Mouse (Mus musculus): Measurements from ENCODE around the gene Igf2bp3. TPM values are rescaled to one million over a fixed set of nuclear protein-coding genes. Genes with fewer than 3 reads are reported as not detected.
A peak's percentile ranks its signal among the peaks of the same experiment; 100 is the strongest.
"Not testable (repeated sequence)": the region's sequence is repeated elsewhere in the genome, so short reads cannot be mapped to it uniquely, and the experiment has no call there.

Gene Igf2bp3
- under 1 TPM; 0.56 to 0.69 TPM for total RNA-seq (2021)
- long read RNA-seq, experiment 1, partial matches to known transcripts = 0 of 2 reads
- long read RNA-seq, experiment 1, other reads (novel, unspliced or antisense) = 2 of 2 reads
- long read RNA-seq, experiment 2, partial matches to known transcripts = 0 of 1 reads
- long read RNA-seq, experiment 2, other reads (novel, unspliced or antisense) = 1 of 1 reads

DNA sequence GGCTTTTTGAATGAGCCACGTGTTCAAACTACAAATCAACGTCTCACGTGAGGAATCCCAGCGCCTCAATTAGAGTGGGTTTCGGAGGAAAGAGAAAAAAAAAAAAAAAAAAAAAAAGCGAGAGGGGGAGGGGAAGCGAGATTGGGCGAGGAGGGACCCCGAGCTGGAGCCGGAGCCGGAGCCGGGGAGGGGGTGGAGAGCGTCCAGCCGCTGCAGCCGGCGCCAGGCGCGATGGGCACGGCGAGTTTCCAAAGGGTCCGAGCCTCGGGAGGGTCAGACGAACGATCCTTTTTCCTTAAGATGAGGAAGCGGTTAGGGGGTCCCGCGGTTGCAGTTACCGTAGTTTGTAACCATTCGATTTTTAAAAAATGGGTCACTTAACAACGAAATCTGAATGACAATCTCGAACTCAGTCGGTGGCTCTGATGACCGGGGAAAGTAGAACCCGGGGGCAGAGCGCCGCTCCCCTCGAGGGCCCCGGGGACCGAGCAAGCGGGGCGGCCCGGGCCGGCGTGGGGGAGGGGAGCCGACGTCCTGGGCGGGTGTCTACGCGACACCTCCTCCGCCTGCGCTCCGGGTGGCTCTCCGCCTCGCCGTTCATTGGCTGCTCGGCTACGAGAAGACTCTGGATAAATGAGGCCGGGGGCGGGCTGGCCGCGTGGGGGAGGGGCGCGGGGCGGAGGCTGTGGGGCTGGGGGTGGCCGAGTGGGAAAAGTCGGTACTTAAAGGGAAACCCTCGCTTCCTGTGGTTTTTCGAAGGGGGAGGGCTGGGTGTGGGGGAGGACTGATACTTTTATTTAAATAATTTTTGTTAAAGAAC, at the start of gene Igf2bp3:
Igf2bp3 (minus strand) TSS at position 30 of the 820 bp plus-strand sequence.
- peak; percentile 38 to 48 for DNase-seq

GRCm38 (mm10) chr6:49264446-49264845, 49.7 kb upstream of the Igf2bp3 start:
- not testable (repeated sequence) for DNase-seq

- DNase-seq = peak; percentile 98
Measured at GRCm38 (mm10) chr6:49263847-49264243, 49.1 kb upstream of the Igf2bp3 start, which contains the start of gene Tra2a. Gene Tra2a (minus strand): TSS chr6:49264033.

GRCm38 (mm10) chr6:49263081-49263846, 48.5 kb upstream of the Igf2bp3 start:
- peak; percentile 55 to 65 for DNase-seq

DNA sequence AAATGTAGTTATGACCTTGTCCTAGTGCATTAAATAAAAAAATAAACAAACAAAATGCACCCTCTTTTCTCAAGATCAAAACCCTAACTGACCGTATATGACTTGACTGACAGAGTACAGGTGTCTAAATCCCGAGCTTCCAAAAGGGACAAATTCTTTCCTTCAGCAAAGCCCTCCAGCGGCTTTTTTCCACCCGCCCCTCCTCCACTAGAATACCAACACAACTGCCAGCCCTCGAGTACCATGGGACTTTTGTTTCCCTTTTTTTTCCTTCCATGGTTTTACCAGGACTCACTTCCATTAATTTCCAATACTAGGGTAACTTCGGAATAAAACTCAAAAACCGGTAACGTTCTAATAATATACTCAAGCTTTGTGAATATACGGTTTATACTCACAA, 47.7 kb upstream of the Igf2bp3 start:
- DNase-seq = peak in 1 of 2 experiments; percentile 15

DNA sequence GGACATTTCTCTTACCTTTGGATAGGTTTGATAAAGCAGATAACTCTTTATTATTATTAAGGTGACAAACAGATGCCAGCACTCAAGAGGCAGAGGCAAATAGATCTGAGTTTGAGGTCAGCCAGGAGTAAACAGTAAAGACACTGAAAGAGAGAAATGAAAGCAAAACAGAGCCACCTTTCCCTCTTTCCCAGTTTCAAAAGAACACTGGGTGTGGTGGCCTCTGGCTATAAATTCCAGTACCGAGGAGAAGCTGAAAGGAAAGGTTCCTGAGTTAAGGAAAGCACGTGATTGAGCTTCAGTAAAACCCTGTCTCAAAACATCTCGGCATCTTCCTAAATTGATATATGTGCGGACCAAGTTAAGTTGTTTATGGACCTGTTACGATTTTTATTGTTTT, 45.0 kb upstream of the Igf2bp3 start:
- DNase-seq = no peak

DNA sequence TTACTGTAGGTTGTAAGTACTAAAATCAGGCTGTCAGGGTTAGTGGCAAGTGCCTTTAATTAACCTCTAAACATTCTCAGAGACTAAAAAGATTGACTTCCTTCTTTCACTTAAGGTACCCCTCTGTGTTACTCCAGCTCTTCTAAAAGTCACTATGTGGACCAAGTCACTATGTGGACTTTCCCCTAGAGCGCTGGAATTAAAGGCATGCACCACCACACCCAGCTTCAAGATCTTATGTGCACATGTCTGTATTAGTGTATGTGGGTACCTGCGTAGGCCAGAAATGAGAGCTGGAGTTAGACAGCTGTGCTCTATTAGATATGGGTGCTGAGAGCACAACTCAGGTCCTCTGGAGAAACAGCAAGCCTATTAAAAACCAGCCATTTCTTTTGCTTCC, 43.1 kb upstream of the Igf2bp3 start:
- no peak for DNase-seq

GRCm38 (mm10) chr6:49252207-49252606, 37.5 kb upstream of the Igf2bp3 start:
- no peak for DNase-seq

DNA sequence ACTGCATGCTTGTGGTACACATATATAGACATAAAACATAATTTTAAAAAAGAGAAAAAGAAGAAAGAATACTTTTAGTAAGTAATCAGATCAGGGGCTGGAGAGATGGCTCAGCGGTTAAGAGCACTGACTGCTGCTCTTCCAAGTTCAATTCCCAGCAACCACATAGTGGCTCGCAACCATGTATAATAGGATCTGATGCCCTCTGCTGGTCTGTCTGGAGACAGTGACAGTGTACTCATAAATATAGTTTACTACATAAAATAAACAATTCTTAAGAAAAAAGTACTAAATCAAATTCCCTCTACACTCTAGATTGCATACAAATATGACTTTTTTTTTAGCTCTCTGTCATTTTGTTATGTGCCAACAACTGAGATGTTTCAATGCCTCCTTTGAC, 36.4 kb upstream of the Igf2bp3 start:
- no peak for DNase-seq

DNA sequence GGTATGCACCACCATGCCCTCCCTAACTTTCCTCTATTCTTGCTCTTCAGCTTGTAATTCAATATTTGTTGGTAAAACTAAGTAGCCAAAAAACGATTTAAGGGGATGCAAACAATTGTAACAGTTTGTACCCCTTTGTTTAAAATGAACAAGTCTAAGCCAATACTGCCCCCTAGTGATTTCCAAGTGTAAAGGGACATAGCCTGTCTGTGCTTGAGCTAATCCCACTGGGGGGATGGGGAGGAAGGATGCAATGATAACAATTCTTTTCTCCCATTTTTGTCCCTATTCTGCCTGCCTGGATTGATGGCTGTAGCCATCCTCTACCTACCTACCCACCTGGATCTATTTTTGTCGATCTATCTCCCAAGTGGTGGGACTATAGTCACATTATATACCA, 32.5 kb upstream of the Igf2bp3 start:
- DNase-seq = no peak

- no peak for DNase-seq
Measured at GRCm38 (mm10) chr6:49242331-49242730, 27.6 kb upstream of the Igf2bp3 start.

DNA sequence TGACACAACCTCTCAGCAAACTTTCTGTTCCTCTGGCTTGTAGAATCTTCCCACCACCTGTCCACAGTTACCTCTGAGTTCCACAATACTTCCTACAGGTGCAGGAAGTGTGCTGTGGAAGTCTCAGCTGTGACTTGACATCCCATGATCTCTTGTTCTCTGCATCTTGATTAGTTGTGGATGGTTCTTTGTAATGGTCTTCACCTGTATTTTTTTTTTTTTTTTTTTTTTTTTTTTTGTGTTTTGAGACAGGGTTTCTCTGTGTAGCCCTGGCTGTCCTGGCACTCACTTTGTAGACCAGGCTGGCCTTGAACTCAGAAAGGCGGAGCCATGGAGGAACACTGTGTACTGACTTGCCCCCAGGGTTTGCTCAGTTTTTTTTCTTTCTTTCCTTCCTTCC, 26.8 kb upstream of the Igf2bp3 start:
- no peak for DNase-seq

- peak; percentile 100 for DNase-seq
Measured at GRCm38 (mm10) chr6:49236331-49236730, 21.6 kb upstream of the Igf2bp3 start.

DNA sequence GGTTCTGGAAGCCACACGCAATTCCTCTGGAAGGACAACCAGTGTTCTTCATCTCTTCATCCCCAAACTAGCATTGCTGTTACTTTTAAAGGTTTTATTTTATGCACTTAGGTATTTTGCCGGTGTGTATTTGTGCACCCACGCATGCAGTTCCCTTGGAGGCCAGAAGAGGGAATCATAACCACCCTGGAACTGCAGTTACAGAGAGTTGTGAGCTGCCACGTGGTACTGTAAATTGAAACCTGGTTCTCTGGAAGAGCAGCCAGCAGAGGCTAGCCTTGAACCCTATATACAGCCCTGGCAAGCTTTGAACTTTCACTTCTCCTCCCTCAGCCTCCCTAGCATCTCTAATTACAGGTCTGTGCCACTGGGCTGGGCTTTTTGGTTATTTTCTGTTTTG, 18.6 kb upstream of the Igf2bp3 start:
- no peak for DNase-seq

DNA sequence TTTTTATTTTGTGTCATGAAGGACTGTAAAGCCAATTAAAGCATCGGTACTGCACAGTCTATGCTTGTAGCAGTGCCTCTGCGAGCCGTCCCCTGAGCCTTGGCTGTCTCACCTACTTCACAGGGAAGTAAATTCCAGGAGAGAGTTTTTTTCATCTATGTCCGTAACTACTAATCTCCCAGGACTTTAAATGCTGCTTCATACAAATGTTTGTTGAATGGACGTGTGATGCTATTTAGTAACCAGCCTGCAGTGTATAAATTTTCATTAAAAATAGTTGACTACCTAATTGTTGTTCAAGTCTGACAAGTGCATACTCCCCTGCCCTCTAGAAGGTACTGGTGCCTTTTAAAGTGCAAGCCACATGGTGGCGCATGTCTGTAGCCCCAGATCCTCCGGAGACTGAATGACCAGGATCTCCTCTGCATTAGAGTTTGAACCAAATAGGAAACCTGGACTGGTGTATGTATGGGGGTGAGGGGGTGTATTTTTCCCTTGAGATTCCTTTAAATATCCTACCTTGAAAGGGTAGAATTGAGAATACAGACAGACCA, 13.4 kb upstream of the Igf2bp3 start:
- DNase-seq = peak; percentile 16 to 46

DNA sequence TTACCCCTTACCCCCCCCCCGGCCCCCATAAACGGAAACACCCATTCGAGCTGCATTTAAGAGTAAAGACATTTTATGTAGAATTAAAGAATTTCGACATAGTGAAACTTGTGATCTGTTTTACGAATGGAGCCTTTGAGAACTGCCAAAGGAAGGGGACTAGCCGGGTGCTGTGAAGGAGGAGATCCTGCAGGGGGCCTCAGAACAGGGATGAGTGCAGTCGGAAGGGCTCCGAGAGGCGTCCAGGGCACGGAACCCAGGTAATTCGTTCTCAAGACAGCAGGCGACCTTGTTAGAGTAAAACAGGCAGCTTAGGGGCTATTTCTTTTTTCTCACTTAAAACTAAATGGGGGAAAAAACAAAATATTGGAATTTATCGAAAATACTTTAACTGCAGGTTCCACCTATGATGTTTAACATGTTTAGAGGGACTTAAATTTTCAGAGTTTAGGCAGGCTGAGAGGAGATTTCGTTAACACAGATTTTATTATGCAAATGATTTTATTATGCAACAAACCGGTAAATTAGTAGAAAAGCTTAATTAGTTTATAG, 12.5 kb upstream of the Igf2bp3 start:
- DNase-seq = no peak

GRCm38 (mm10) chr6:49225728-49226123, 11.0 kb upstream of the Igf2bp3 start:
- no peak for DNase-seq

DNA sequence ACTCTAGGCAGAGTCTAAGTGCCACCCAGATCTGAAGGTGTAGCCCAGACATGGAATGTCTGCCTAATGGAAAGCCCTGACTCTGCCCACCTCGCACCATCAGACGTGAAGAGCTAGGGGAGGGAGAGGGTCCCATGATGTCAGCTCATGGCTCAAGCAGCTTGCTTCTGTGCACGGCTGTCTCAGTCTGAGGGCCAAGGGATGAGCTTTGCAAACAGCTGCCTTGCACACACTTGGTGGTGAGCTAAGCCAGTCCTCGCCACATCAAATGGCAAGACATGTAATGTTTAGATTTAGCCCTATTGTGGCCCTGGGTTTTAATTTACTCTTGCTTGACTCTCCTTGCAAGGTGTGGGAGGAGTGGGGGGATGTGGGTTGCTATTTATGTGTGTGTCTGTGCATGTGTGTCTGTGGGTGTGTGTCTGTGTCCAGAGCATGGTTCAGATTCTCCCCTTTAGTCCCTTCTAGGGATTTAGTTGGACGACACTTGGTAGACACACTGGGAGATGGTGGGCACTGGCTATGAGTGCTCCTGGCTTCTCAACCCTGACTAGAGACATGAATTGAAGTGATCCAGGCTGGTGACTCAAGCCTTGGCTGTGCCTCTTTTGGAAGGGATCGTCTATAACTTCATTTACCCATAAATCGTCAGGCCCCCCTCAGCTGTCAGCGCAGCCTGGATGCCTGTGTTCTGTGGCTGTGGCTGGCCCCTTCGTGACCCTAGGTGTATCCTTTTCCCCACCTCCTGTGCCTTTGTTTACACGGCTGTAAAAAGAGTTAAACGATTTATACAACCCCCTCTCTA, 10.4 kb upstream of the Igf2bp3 start:
- no peak for DNase-seq

DNA sequence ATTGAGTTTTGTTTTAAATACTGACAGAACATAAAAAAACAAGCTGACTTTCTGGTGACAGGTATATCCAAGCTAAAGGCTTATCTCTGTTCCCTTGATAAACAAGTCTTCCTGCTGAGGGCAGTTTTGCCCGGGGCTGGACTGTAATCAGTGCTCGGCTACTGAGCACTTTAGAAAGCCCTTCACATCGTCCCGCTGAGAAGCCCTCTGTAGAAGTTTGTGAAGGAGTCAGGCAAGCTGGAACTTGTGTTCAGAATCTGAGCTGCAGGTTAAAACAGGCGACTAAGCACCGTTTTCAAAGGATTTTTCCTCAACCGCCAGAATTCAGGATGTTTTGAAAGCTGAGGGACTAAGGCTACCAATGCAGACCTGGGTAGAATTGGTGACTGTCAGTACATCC, 7.1 kb upstream of the Igf2bp3 start:
- no peak for DNase-seq

- no peak for DNase-seq
Measured at GRCm38 (mm10) chr6:49219920-49220604, 5.3 kb upstream of the Igf2bp3 start.
